Mouse (Mus musculus) neutrophil, adult 5-6 weeks (primary cell): ENCODE data around the gene Sh3pxd2b. TPM values are rescaled to one million over a fixed set of nuclear protein-coding genes. Genes with fewer than 3 reads are reported as not detected.

Source experiments
- ATAC-seq: fragments of 151-379, 151-347 bp; 2 replicates; pipeline ENCODE4 v1.8.0; 2017; ENCODE audit warnings: mild to moderate bottlenecking, moderate TSS enrichment; ENCODE audit not compliant: insufficient number of reproducible peaks, poor library complexity, low FRiP score, severe bottlenecking; ENCODE audit errors: extremely low read depth
- total RNA-seq: library from RNA; stranded (forward); fragments of 200-1000 nt; gene quantifications from 2 replicates; pipeline ENCODE4 v1.2.3, GENCODE M21; 2017

The Sh3pxd2b gene
- total RNA-seq, 1 experiment from 2014 or later = 0.23 TPM

- no peak for ATAC-seq
These were observed 60.2 kb downstream of the Sh3pxd2b start for GRCm38 (mm10) chr11:32407863-32408262.

- ATAC-seq = no peak
These were observed 61.4 kb downstream of the Sh3pxd2b start for GRCm38 (mm10) chr11:32409052-32409451.

- no peak for ATAC-seq
These were observed 62.4 kb downstream of the Sh3pxd2b start for GRCm38 (mm10) chr11:32409823-32410562.

- ATAC-seq = no peak
These were observed 72.4 kb downstream of the Sh3pxd2b start for GRCm38 (mm10) chr11:32420001-32420400.

GRCm38 (mm10) chr11:32423311-32423710 is 75.7 kb downstream of the Sh3pxd2b start:
- no peak for ATAC-seq

GRCm38 (mm10) chr11:32424600-32424999 is 77.0 kb downstream of the Sh3pxd2b start:
- ATAC-seq = no peak

GRCm38 (mm10) chr11:32425043-32425658 is 77.5 kb downstream of the Sh3pxd2b start:
- ATAC-seq = no peak

GRCm38 (mm10) chr11:32427537-32427936 is 79.9 kb downstream of the Sh3pxd2b start:
- ATAC-seq = no peak

- ATAC-seq = no peak
These were observed 87.9 kb downstream of the Sh3pxd2b start for GRCm38 (mm10) chr11:32435410-32436060.

GRCm38 (mm10) chr11:32442576-32442975 is 95.0 kb downstream of the Sh3pxd2b start:
- ATAC-seq = no peak

GRCm38 (mm10) chr11:32444266-32444665 is 96.6 kb downstream of the Sh3pxd2b start:
- no peak for ATAC-seq

- no peak for ATAC-seq
These were observed 97.5 kb downstream of the Sh3pxd2b start for GRCm38 (mm10) chr11:32445135-32445534.

GRCm38 (mm10) chr11:32445637-32446226 is 98.1 kb downstream of the Sh3pxd2b start:
- ATAC-seq = no peak

- peak; percentile 64; the same call in 1 of the 2 replicates for ATAC-seq
These were observed 102.6 kb downstream of the Sh3pxd2b start for GRCm38 (mm10) chr11:32450216-32450615.

GRCm38 (mm10) chr11:32451306-32451705 is 103.7 kb downstream of the Sh3pxd2b start:
- ATAC-seq = no peak

GRCm38 (mm10) chr11:32452745-32453144 is 105.1 kb downstream of the Sh3pxd2b start:
- no peak for ATAC-seq

- no peak for ATAC-seq
These were observed 105.8 kb downstream of the Sh3pxd2b start for GRCm38 (mm10) chr11:32453353-32453915.

GRCm38 (mm10) chr11:32454231-32454799 is 106.7 kb downstream of the Sh3pxd2b start:
- peak; percentile 14; the same call in 1 of the 2 replicates for ATAC-seq
